35 mouse cellular contexts compared by ENCODE assay signal in genomic region chr15:84378734-84379133, GRCm38 (mm10).
"Had no signal": no experiment of that assay in that cellular context is flagged by ENCODE, and none has a peak within 500 bp of the region (broad histone marks: within the 10 kb centered on the region; RNA-seq: fewer than 3 reads in every experiment).

No protein-coding gene starts in this region.

- H3K27me3 ChIP-seq: heart, embryonic 12.5 days; heart, embryonic 13.5 days; heart, embryonic 15.5 days; hindbrain, embryonic 12.5 days; hindbrain, embryonic 13.5 days; hindbrain, embryonic 15.5 days; intestine, embryonic 15.5 days; kidney, embryonic 15.5 days had no signal

- H3K27ac ChIP-seq: heart, embryonic 10.5 days; heart, embryonic 13.5 days; heart, embryonic 15.5 days; hindbrain, embryonic 10.5 days; hindbrain, embryonic 12.5 days; hindbrain, embryonic 13.5 days; hindbrain, embryonic 14.5 days; hindbrain, embryonic 15.5 days; hindbrain, postnatal 0 days; intestine, embryonic 15.5 days; kidney, embryonic 15.5 days; kidney, postnatal 0 days; layer of hippocampus, adult 2 months had no signal

- H3K4me3 ChIP-seq: heart, embryonic 10.5 days; heart, embryonic 12.5 days; heart, embryonic 13.5 days; heart, embryonic 15.5 days; hindbrain, embryonic 10.5 days; hindbrain, embryonic 12.5 days; hindbrain, embryonic 13.5 days; hindbrain, embryonic 15.5 days; intestine, embryonic 15.5 days; kidney, embryonic 15.5 days; layer of hippocampus, adult 2 months had no signal

- H3K4me2 ChIP-seq: heart, embryonic 11.5 days; heart, embryonic 12.5 days; heart, embryonic 13.5 days; heart, embryonic 15.5 days; hindbrain, embryonic 12.5 days; hindbrain, embryonic 13.5 days; hindbrain, embryonic 14.5 days; hindbrain, embryonic 15.5 days; intestine, embryonic 15.5 days; kidney, embryonic 15.5 days had no signal

- H3K9me3 ChIP-seq: hindbrain, embryonic 15.5 days had no signal

- H3K4me1 ChIP-seq: heart, embryonic 10.5 days; heart, embryonic 12.5 days; heart, embryonic 13.5 days; heart, embryonic 15.5 days; hindbrain, embryonic 12.5 days; hindbrain, embryonic 13.5 days; hindbrain, embryonic 15.5 days had no signal

- DNase-seq: heart, postnatal 10 days; heart, postnatal 14 days; heart, postnatal 36 days; heart, postnatal 4 days; kidney, adult 11 months; kidney, adult 18-20 months; kidney, adult 2 months; kidney, adult 8-10 months; kidney, adult 9 months; kidney, postnatal 10 days; kidney, postnatal 14 days; kidney, postnatal 25 days; kidney, postnatal 36 days; kidney, postnatal 4 days; layer of hippocampus, adult 9-11 months; layer of hippocampus, postnatal 36 days had no signal

- ATAC-seq: hindbrain, embryonic 16.5 days; hindbrain, postnatal 0 days; inflammation-experienced regulatory T-cells, adult 6 months; intestine, embryonic 15.5 days; intestine, embryonic 16.5 days; intestine, postnatal 0 days had no signal

- H3K9ac ChIP-seq: heart, embryonic 12.5 days; heart, embryonic 13.5 days; heart, embryonic 15.5 days; hindbrain, embryonic 12.5 days; hindbrain, embryonic 13.5 days; hindbrain, embryonic 14.5 days; hindbrain, embryonic 15.5 days; intestine, embryonic 15.5 days; kidney, embryonic 15.5 days had no signal

- H3K36me3 ChIP-seq: heart, embryonic 10.5 days; heart, embryonic 12.5 days; heart, embryonic 13.5 days; heart, embryonic 15.5 days; hindbrain, embryonic 10.5 days; hindbrain, embryonic 12.5 days; hindbrain, embryonic 13.5 days; hindbrain, embryonic 15.5 days; intestine, embryonic 15.5 days; kidney, embryonic 15.5 days had no signal
